Mouse (Mus musculus) left cerebral cortex, postnatal 4 days (tissue): ENCODE measurements at regions not wholly inside any gene's neighbourhood (a gene's known extent, or its start where the extent isn't known, plus 50 kb on each side); places are given as distances from the start of the nearest gene placed in this dataset.

Experiments
- DNase-seq: peaks from one replicate; pipeline ENCODE4 v3.0.0-alpha.2; 2022
- intact Hi-C: fragments of 180-260 bp; cut with DNase I; formaldehyde crosslinking; loops from one replicate; pipeline ENCODE4 v1.15.1; 2025

DNA sequence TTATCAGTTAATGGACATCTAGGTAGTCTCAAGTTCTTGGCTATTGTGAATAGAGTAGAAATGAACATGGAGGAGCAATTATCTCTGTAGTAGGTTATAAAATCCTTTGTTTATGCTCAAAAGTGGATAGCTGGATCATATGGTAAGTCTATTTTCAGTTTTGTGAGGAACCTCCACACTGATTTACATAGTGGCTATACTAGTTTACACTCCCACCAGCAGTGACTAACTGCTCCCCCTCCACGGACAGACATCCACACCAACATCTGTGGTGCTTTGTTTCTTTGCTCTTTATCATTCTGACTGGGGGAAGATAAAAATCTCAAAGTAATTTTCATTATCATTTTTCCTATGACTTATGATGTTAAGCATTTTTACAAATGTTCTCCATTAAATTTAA lies 55.1 kb upstream of the Ppfia2 start:
- no peak for DNase-seq
- intact Hi-C loops = no loop called here

- intact Hi-C loops = no loop called here
- DNase-seq = no peak
These were observed 53.0 kb upstream of the Ppfia2 start for GRCm38 (mm10) chr10:106417156-106417555.
